Mouse (Mus musculus): ENCODE measurements at regions not wholly inside any gene's neighbourhood (a gene's known extent, or its start where the extent isn't known, plus 50 kb on each side); places are given as distances from the start of the nearest gene placed in this dataset.

- H3K27ac ChIP-seq = no peak overlapping the region
- no peaks in the 10 kb centered on the region for H3K4me1 ChIP-seq
- H3K4me2 ChIP-seq = no peak overlapping the region
- H3K4me3 ChIP-seq (replicated peaks) = no peak overlapping the region
- H3K9ac ChIP-seq = no peak overlapping the region
- no peaks in the 10 kb centered on the region for H3K27me3 ChIP-seq (replicated peaks)
- no peaks in the 10 kb centered on the region for H3K9me3 ChIP-seq
- ATAC-seq (ENCODE audit: insufficient read depth, low FRiP score, low read depth) = no peak
- 83% methylated on average over 5 of the region's 5 CpGs for WGBS
- H3K36me3 ChIP-seq = no peaks in the 10 kb centered on the region
These were observed 271.8 kb downstream of the Maf start for GRCm38 (mm10) chr8:115435720-115436355.

GRCm38 (mm10) chr8:115432396-115433040 lies 275.1 kb downstream of the Maf start:
- ATAC-seq (ENCODE audit: insufficient read depth, low FRiP score, low read depth) = no peak
- Histone ChIP-seq H3K4me2 (no peak overlapping the region), H3K9ac (no peak overlapping the region), H3K27me3 (replicated peaks) (no peaks in the 10 kb centered on the region), H3K4me3 (replicated peaks) (no peak overlapping the region), H3K36me3 (no peaks in the 10 kb centered on the region), H3K9me3 (no peaks in the 10 kb centered on the region), H3K4me1 (no peaks in the 10 kb centered on the region), H3K27ac (no peak overlapping the region)
- 72% methylated on average over 5 of the region's 5 CpGs for WGBS

- whole genome bisulfite sequencing = 63% methylated on average over 3 of the region's 3 CpGs
- Histone ChIP-seq H3K4me2 (no peak overlapping the region), H3K9me3 (no peaks in the 10 kb centered on the region), H3K4me1 (no peaks in the 10 kb centered on the region), H3K27ac (no peak overlapping the region), H3K9ac (no peak overlapping the region), H3K27me3 (replicated peaks) (no peaks in the 10 kb centered on the region), H3K36me3 (no peaks in the 10 kb centered on the region), H3K4me3 (replicated peaks) (no peak overlapping the region)
- no peak for ATAC-seq (ENCODE audit: insufficient read depth, low FRiP score, low read depth)
These were observed 276.8 kb downstream of the Maf start for GRCm38 (mm10) chr8:115430793-115431192.

GRCm38 (mm10) chr8:115429291-115429883 lies 278.2 kb downstream of the Maf start:
- H3K36me3 ChIP-seq = no peaks in the 10 kb centered on the region
- no peaks in the 10 kb centered on the region for H3K27me3 ChIP-seq (replicated peaks)
- H3K4me2 ChIP-seq = no peak overlapping the region
- H3K27ac ChIP-seq = no peak overlapping the region
- no peaks in the 10 kb centered on the region for H3K4me1 ChIP-seq
- no peak for ATAC-seq (ENCODE audit: insufficient read depth, low FRiP score, low read depth)
- no peaks in the 10 kb centered on the region for H3K9me3 ChIP-seq
- no peak overlapping the region for H3K4me3 ChIP-seq (replicated peaks)
- no peak overlapping the region for H3K9ac ChIP-seq
- WGBS = 74% methylated on average over 3 of the region's 3 CpGs

GRCm38 (mm10) chr8:115428528-115429290 lies 278.9 kb downstream of the Maf start:
- no peak overlapping the region for H3K4me3 ChIP-seq (replicated peaks)
- no peak overlapping the region for H3K9ac ChIP-seq
- no peak overlapping the region for H3K27ac ChIP-seq
- ATAC-seq (ENCODE audit: insufficient read depth, low FRiP score, low read depth) = no peak
- WGBS = 82% methylated on average over 15 of the region's 15 CpGs
- H3K9me3 ChIP-seq = no peaks in the 10 kb centered on the region
- no peaks in the 10 kb centered on the region for H3K36me3 ChIP-seq
- no peaks in the 10 kb centered on the region for H3K4me1 ChIP-seq
- no peaks in the 10 kb centered on the region for H3K27me3 ChIP-seq (replicated peaks)
- no peak overlapping the region for H3K4me2 ChIP-seq

GRCm38 (mm10) chr8:115428022-115428421 lies 279.6 kb downstream of the Maf start:
- WGBS = 85% methylated on average over 2 of the region's 2 CpGs
- Histone ChIP-seq H3K36me3 (no peaks in the 10 kb centered on the region), H3K4me3 (replicated peaks) (no peak overlapping the region), H3K9me3 (no peaks in the 10 kb centered on the region), H3K9ac (no peak overlapping the region), H3K4me1 (no peaks in the 10 kb centered on the region), H3K27me3 (replicated peaks) (no peaks in the 10 kb centered on the region), H3K27ac (no peak overlapping the region), H3K4me2 (no peak overlapping the region)
- no peak for ATAC-seq (ENCODE audit: insufficient read depth, low FRiP score, low read depth)

- no peak overlapping the region for H3K9ac ChIP-seq
These were observed 280.1 kb downstream of the Maf start for GRCm38 (mm10) chr8:115427490-115427889.

GRCm38 (mm10) chr8:115426543-115426942 lies 281.1 kb downstream of the Maf start:
- no peaks in the 10 kb centered on the region for H3K4me1 ChIP-seq
- no peak overlapping the region for H3K27ac ChIP-seq
- no peak overlapping the region for H3K4me3 ChIP-seq (replicated peaks)
- H3K27me3 ChIP-seq (replicated peaks) = no peaks in the 10 kb centered on the region
- no peak overlapping the region for H3K9ac ChIP-seq
- no peaks in the 10 kb centered on the region for H3K36me3 ChIP-seq
- H3K9me3 ChIP-seq = no peaks in the 10 kb centered on the region
- ATAC-seq (ENCODE audit: insufficient read depth, low FRiP score, low read depth) = no peak
- no peak overlapping the region for H3K4me2 ChIP-seq
- 78% methylated on average over 3 of the region's 3 CpGs for WGBS

More at GRCm38 (mm10) chr8:115427490-115427889, 280.1 kb downstream of the Maf start:
- 47% methylated on average over 3 of the region's 3 CpGs for WGBS
- no peak for ATAC-seq (ENCODE audit: insufficient read depth, low FRiP score, low read depth)
- H3K9me3 ChIP-seq = no peaks in the 10 kb centered on the region
- no peaks in the 10 kb centered on the region for H3K36me3 ChIP-seq
- H3K27ac ChIP-seq = no peak overlapping the region
- H3K4me2 ChIP-seq = no peak overlapping the region
- no peaks in the 10 kb centered on the region for H3K27me3 ChIP-seq (replicated peaks)
- no peaks in the 10 kb centered on the region for H3K4me1 ChIP-seq
- no peak overlapping the region for H3K4me3 ChIP-seq (replicated peaks)

- Histone ChIP-seq H3K27ac (no peak overlapping the region), H3K4me1 (no peaks in the 10 kb centered on the region), H3K9ac (no peak overlapping the region), H3K4me2 (no peak overlapping the region), H3K36me3 (no peaks in the 10 kb centered on the region), H3K9me3 (no peaks in the 10 kb centered on the region), H3K27me3 (replicated peaks) (no peaks in the 10 kb centered on the region), H3K4me3 (replicated peaks) (no peak overlapping the region)
- WGBS = 46% methylated on average over 2 of the region's 2 CpGs
- no peak for ATAC-seq (ENCODE audit: insufficient read depth, low FRiP score, low read depth)
These were observed 282.2 kb downstream of the Maf start for GRCm38 (mm10) chr8:115425360-115425759.

- Histone ChIP-seq H3K4me2 (no peak overlapping the region), H3K27me3 (replicated peaks) (no peaks in the 10 kb centered on the region), H3K27ac (no peak overlapping the region), H3K4me3 (replicated peaks) (no peak overlapping the region), H3K4me1 (no peaks in the 10 kb centered on the region), H3K36me3 (no peaks in the 10 kb centered on the region), H3K9me3 (no peaks in the 10 kb centered on the region), H3K9ac (no peak overlapping the region)
- 76% methylated on average over 2 of the region's 2 CpGs for WGBS
- ATAC-seq (ENCODE audit: insufficient read depth, low FRiP score, low read depth) = no peak
These were observed 283.9 kb downstream of the Maf start for GRCm38 (mm10) chr8:115423682-115424081.

GRCm38 (mm10) chr8:115423056-115423455 lies 284.5 kb downstream of the Maf start:
- Histone ChIP-seq H3K27ac (no peak overlapping the region), H3K36me3 (no peaks in the 10 kb centered on the region), H3K9ac (no peak overlapping the region), H3K4me2 (no peak overlapping the region), H3K4me3 (replicated peaks) (no peak overlapping the region), H3K9me3 (no peaks in the 10 kb centered on the region), H3K27me3 (replicated peaks) (no peaks in the 10 kb centered on the region), H3K4me1 (no peaks in the 10 kb centered on the region)
- ATAC-seq (ENCODE audit: insufficient read depth, low FRiP score, low read depth) = no peak
- WGBS = 80% methylated on average over 5 of the region's 5 CpGs

GRCm38 (mm10) chr8:115420536-115420935 lies 287.1 kb downstream of the Maf start:
- WGBS = 51% methylated on average over 3 of the region's 3 CpGs
- Histone ChIP-seq H3K4me1 (no peaks in the 10 kb centered on the region), H3K36me3 (no peaks in the 10 kb centered on the region), H3K4me2 (no peak overlapping the region), H3K27me3 (replicated peaks) (no peaks in the 10 kb centered on the region), H3K9me3 (no peaks in the 10 kb centered on the region), H3K4me3 (replicated peaks) (no peak overlapping the region), H3K9ac (no peak overlapping the region), H3K27ac (no peak overlapping the region)
- no peak for ATAC-seq (ENCODE audit: insufficient read depth, low FRiP score, low read depth)
